Mouse (Mus musculus) testis, adult 2 months (tissue): ENCODE measurements around the gene Ints1. TPM values are rescaled to one million over a fixed set of nuclear protein-coding genes. Genes with fewer than 3 reads are reported as not detected.
A peak's percentile ranks its signal among the peaks of the same experiment; 100 is the strongest.

Experiments used
- H3K27ac ChIP-seq: fragments of 200-500 bp; 2 replicates; pipeline ENCODE4 v1.5.1; 2012; ENCODE audit warnings: low read depth, low read length; ENCODE audit not compliant: control insufficient read depth, insufficient read depth
- H3K27me3 ChIP-seq: fragments of 200-500 bp; 2 replicates; pipeline ENCODE4 v1.6.1; 2012; ENCODE audit warnings: mild to moderate bottlenecking, low read length, moderate library complexity; ENCODE audit not compliant: control insufficient read depth, insufficient read depth
- H3K36me3 ChIP-seq: fragments of 200-500 bp; 2 replicates; pipeline ENCODE4 v1.6.1; 2012; ENCODE audit warnings: mild to moderate bottlenecking, low read length; ENCODE audit not compliant: control insufficient read depth, insufficient read depth
- H3K4me1 ChIP-seq: fragments of 200-500 bp; 2 replicates; pipeline ENCODE4 v1.6.1; 2012; ENCODE audit warnings: low read length; ENCODE audit not compliant: control insufficient read depth, insufficient read depth
- H3K4me3 ChIP-seq: fragments of 200-500 bp; 2 replicates; pipeline ENCODE4 v1.5.1; 2012; ENCODE audit warnings: low read depth, mild to moderate bottlenecking, low read length, moderate library complexity, mixed read lengths; ENCODE audit not compliant: control insufficient read depth
- CTCF ChIP-seq: fragments of 200-500 bp; IDR thresholded peaks from 2 replicates; pipeline ENCODE4 v1.5.1; 2012; ENCODE audit warnings: low read depth, mild to moderate bottlenecking, inconsistent platforms, low read length, moderate library complexity; ENCODE audit not compliant: control insufficient read depth, insufficient read depth, insufficient replicate concordance
- POLR2A ChIP-seq: fragments of 200-500 bp; IDR thresholded peaks from 2 replicates; pipeline ENCODE4 v1.6.1; 2012; ENCODE audit warnings: low read depth, mild to moderate bottlenecking, inconsistent platforms, low read length, moderate library complexity; ENCODE audit not compliant: control insufficient read depth
- polyA plus RNA-seq: library from polyadenylated mRNA; depleted of rRNA; stranded (reverse); fragments of >200 nt; gene quantifications from 2 replicates; pipeline ENCODE4 v1.2.3, GENCODE M21; 2012

Ints1 gene
- polyA plus RNA-seq, 1 experiment, result 36.4 TPM

- TF ChIP-seq CTCF (no peak), POLR2A (no peak)
- Histone ChIP-seq H3K4me1 (peaks cover 12% of the 10 kb centered on the region), H3K36me3 (no peaks in the 10 kb centered on the region), H3K4me3 (no peak overlapping the region), H3K27me3 (no peaks in the 10 kb centered on the region), H3K27ac (peak overlapping the region; percentile 39)
Measured at GRCm38 (mm10) chr5:139796001-139796620, 20.6 kb upstream of the Ints1 start.

GRCm38 (mm10) chr5:139794938-139795337, 19.5 kb upstream of the Ints1 start:
- H3K27me3 ChIP-seq, result no peaks in the 10 kb centered on the region
- peak overlapping the region; percentile 16; the same call in 1 of the 2 replicates for H3K27ac ChIP-seq
- H3K36me3 ChIP-seq, result no peaks in the 10 kb centered on the region
- H3K4me3 ChIP-seq, result no peak overlapping the region
- TF ChIP-seq CTCF (no peak), POLR2A (no peak)
- H3K4me1 ChIP-seq, result peaks cover 15% of the 10 kb centered on the region

GRCm38 (mm10) chr5:139794137-139794536, 18.7 kb upstream of the Ints1 start:
- Histone ChIP-seq H3K27ac (peak overlapping the region; percentile 55; the same call in 1 of the 2 replicates), H3K4me1 (peaks cover 15% of the 10 kb centered on the region), H3K4me3 (no peak overlapping the region), H3K27me3 (no peaks in the 10 kb centered on the region), H3K36me3 (no peaks in the 10 kb centered on the region)
- TF ChIP-seq POLR2A (no peak), CTCF (no peak)

DNA sequence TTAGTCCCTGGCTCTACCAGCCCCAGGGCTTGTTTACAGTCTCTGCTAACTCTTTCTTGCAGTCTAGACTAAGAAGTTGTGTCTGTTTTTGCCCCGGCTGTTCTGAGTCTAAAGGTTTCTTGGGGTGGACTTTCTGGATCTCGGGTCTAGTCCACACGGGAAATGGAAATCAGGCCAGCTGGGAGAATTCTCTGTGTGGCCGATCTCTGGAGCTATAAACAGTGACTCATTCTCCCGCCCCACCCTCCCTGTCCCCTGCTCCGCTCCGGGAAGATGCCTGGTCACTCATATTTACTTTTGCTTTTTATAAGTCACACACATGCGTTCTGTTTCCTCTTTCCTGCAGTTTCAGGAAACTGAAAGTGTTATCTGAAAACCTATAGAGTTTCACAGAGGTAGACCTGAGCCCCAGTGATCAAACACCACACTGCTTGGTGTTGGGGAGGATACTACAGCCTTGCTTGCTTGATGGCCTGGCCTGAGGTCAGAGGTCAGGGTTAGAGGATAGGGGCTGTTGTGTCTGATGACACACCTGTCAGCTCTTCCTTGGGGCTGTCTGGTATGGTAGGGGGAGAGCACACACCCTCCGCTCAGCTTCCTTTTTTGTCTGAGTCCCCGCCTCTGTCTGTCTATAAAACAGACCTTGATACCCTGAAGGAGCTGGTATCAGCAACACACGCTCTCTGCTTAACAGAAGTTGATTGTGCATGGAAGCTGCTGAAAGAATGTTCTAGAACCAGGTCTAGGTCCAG, 18.0 kb upstream of the Ints1 start:
- Histone ChIP-seq H3K27ac (peak overlapping the region; percentile 55), H3K4me3 (no peak overlapping the region; the same call in 1 of the 2 replicates), H3K27me3 (no peaks in the 10 kb centered on the region), H3K36me3 (no peaks in the 10 kb centered on the region), H3K4me1 (peaks cover 15% of the 10 kb centered on the region)
- TF ChIP-seq CTCF, result no peak
- TF ChIP-seq POLR2A, result no peak

GRCm38 (mm10) chr5:139792966-139793337, 17.5 kb upstream of the Ints1 start:
- Histone ChIP-seq H3K4me3 (no peak overlapping the region; the same call in 1 of the 2 replicates), H3K4me1 (peaks cover 12% of the 10 kb centered on the region), H3K27ac (peak overlapping the region; percentile 55), H3K27me3 (no peaks in the 10 kb centered on the region), H3K36me3 (no peaks in the 10 kb centered on the region)
- no peak for TF ChIP-seq POLR2A
- no peak for TF ChIP-seq CTCF

- no peak for TF ChIP-seq CTCF
- no peak for TF ChIP-seq POLR2A
- H3K4me1 ChIP-seq, result peaks cover 6% of the 10 kb centered on the region
- H3K27ac ChIP-seq, result peak overlapping the region; percentile 73; the same call in 1 of the 2 replicates
- H3K4me3 ChIP-seq, result peak overlapping the region; percentile 94
- no peaks in the 10 kb centered on the region for H3K36me3 ChIP-seq
- no peaks in the 10 kb centered on the region for H3K27me3 ChIP-seq
Measured at GRCm38 (mm10) chr5:139792159-139792775, 16.8 kb upstream of the Ints1 start.
